Mouse (Mus musculus): ENCODE results near the gene Faim2.

Faim2 gene

DNA sequence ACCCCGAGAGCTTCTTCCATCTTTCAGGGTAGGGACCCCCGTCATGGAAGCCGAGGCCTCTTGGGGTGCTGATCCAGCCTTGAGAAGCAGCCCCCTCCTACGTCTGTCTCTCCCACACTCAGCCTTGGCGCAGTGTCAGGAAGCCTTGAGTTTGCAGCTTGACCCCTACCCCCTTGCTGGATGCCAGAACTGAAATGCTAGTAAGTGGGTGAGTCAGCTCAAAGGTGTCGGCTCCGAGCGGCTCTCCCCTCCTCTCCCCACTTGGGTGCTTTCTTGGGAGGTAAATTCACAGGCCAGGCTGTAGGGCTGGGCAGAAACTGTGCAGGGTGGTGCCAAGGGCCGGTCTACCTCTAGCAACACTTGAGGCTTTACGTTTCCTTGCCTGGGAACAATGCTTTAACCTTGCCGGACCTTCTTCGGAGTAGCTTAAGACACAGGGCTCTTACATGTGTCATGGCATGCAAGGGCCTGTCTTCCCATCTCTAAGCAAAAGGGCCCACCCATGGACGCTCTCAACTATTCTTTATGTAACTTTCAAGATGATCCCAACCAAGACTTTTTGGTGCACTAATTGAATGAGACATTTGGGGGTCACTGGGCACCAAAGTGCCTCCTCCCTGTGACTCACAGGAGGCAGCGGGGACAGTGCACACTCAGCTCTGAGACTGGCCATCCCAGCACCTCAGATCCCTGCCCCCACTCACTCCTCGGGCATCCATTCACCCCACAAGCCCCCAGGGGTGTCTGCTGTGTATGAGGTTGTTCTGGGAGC, 22.5 kb downstream of the Faim2 start:
- DNase-seq: no peak

DNA sequence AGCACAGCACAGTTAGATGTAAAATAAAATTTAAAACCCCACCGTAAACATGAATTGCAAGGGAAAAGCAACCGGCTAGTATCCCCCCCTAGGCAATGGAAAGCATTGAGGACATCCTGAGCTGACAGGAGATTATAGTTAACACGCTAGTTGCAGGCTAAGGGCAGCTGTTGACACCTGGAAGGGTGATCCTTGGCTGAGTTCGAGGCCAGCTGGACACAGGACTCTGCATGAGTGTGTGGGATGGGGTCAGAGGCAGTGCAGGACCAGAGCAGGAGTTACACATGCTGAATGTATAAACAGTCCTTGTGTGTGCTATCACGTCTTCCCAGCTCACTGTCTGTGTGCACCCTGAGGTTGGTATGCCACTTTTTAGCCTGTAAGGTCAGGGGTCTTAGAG, 24.7 kb downstream of the Faim2 start:
- no peak for DNase-seq

DNA sequence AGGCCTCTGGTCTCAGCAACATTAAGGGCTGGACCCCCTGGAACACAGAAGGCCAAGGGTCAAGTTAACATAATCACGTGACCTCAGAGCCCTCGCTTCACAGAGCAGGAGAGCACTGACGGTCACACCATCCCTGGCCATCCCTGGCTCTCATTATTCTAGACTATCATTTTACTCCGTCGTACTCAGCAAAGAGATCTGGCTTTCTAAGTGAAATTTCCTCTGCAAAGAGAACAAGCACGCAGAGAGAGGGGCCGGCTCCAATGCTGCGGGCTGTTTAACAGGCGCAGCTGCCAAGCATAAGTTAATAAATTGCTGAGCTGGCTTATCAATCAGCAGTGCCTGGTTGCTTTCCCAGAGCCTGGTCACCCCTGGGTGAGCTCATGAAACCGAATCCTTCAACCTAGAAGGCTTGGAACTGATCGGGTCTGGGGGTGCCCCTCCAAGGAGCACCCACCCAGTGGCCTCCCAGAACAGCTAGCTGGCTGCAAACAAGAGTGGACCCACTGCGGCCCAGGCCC, 25.6 kb downstream of the Faim2 start:
- DNase-seq: no peak

DNA sequence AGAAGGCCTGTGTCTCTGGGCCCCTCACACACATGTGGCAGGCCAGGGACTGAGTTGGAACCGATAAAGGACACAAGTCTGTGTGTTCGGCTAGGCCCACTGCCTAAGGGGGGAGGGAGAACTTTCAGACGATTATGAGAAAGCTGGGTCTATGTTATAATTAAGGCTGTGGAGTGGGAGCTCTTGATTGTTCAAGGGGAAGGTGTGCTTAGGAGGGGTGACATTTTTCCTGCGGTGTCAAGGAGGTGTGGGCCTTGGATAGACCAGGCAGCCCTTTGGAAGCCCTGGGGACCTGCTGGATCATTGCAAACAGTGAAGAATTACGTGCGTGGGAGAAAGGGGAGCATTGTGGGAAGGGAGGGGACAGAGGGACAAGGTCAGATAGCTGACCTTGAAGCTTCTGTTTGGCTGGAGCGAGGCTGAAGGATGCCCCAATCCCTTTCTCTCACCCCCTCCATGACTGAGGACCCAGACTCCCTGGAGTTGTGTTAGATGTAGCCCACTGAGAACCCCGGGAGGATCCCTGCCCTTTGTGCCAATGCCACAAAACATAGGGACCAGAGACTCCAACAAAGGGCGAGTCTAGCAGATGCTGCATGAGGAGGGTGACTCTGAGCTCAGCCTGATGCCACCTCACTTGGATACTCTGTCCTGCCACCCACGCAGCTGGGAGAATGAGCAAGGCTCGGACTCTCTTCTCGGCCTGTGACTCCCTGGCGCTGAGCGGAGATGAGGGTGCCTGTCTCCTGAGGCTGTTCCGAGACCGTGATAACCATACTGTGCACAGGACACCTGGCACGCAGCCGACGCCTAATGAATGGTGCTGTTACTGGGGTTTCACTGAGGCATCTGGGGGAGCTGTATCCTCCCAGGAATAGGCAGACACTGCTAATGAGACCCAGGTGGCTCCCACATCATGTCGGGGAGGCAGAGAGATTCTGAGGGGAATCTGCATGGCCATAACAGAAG, 26.4 kb downstream of the Faim2 start:
- no peak for DNase-seq

DNA sequence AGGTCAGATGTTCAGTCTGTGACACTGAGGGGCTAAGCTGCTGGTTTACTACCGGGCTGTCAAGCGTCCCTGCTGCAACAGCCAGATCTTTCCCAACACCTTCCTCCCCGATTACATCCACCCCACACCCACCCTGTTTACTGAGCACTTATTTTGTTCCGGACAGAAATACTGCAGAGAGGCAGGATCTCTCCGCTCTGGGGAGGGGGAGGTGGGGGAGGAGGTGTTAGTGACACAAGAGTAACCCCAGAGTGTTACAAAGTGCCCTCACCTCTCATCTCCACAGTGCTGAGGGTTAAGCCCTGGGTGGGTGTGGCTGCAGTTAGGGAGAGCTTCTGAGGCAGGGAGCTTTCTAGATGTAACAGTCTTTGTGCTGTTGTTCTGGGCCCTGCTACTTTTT, 27.6 kb downstream of the Faim2 start:
- no peak for DNase-seq

DNA sequence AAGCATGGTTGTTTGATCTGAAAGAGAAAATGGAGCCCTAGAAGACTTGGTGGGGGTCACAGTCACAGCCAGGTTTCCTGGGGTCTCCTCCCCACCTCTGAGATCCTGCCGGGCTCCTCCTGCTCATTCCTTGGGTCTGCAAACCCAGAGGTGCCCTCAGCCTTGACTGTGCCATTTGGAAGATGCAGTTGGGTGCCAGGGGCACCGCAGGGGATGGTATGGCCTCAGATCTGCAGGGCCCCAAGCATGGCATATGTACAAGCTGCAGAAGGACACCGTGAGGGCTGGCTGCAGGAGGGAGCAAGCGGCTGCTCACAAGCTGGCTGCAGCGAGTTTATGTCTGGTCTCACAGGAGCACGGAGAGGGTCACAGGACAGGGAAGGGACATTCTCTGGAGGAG, 28.2 kb downstream of the Faim2 start:
- no peak for DNase-seq

DNA sequence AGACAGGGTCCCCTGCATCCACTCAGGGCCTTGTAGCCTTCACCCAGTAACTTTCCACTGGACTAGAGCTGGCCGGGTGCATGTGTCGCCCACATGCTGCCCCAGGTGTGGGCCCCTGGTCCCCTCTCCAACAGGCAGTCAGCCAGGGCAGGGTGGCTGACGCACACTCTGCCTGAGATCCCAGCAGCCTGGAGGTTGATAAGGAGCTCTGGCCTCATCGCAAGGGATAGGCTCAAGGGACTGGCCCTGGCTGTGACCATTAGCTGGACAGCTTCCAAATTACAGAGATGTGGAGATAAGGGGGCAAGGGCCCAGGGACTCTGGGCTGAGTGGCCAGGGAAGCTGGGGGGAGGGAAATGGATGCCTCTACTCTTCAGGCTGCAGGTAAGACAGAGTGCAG, 29.2 kb downstream of the Faim2 start:
- DNase-seq: no peak

DNA sequence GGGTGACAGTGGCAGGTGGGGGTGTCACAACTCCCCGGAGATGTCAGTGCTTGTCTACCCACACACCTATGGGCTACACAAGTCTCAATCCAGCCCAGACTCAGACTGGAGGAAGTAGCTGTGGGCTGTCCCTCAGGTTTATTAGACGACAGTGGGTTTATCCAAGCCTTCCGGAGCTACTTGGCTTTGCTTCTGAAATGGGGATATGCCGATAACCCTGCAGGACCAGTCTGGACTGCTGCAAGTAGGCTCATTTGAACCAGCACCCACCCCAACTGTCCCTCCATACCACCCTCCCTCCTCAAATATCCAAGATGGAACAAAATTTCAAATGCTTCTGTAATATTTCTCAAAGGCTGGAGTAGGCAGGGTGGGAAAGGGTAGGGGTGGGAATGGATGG, 29.6 kb downstream of the Faim2 start:
- no peak for DNase-seq

DNA sequence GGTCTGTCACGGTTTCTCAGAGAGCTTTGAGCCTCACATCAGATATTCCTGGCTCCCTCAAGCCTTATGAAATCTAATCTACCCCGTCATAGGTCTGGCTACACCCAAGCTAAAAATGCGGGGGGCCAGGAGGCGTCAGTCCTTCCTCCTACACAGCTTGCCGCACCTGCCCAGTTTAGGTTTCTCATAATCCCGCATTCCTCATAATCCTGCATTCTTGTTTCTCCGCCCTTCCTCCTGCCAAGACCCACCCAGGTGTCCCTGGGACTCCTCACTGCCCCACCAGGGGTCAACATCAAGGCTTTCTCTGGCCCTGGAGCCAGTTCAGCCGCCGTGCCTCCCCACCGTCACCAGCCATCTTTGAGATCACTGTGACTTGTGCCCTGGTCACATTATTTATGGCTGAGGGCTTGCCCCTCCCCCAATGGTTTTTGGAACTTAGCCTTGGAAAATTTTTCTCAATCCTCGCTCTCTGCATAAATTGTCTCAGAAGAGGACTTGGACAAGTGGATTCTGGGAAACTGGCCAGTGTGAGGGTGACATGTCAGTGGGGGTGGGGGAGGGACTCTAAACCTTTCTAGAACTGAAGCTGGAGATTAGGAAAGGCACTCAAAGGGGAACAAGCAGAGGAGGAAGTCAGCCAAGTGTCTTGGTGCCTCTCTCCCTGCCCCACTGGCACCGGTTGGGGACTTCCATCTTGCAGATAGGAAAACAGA, 30.3 kb downstream of the Faim2 start:
- no peak for DNase-seq

DNA sequence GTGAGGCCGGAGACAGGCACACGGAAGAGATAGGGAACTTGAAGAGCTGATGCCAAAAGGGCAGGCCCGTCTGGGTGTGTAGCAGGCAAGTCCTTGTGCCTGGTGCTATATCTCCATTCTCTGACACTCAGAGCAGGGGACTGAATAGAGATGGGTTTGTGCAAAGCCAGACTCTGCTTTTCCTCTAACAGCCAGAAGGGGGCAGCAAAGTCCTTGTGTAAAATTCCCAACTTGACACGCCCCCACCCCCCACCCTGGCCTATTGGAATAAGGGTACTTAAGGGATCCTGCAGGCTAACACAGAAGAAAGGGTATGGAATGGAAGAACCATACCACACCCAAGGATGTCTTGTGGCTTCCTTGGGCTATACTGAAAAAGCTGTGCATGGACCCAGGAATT, 30.9 kb downstream of the Faim2 start:
- DNase-seq: no peak

DNA sequence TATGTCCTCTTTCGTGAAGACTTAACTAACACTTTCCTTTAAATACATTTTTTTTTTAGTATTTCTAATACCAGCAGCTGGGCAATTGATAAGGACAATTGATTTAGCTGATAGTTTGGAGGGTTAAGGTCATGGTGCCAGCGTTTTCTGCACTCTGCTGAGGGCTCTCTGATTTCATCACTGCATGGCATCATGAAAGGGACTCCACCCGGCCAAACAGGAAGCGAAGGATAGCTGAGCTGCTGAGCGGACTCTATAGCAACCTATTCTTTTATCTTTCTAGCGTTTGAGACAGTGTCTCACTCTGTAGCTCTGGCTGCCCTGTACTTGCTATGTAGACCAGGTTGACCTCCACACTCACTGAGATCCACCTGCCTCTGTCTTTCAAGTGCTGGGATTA, 43.2 kb downstream of the Faim2 start:
- no peak for DNase-seq

DNA sequence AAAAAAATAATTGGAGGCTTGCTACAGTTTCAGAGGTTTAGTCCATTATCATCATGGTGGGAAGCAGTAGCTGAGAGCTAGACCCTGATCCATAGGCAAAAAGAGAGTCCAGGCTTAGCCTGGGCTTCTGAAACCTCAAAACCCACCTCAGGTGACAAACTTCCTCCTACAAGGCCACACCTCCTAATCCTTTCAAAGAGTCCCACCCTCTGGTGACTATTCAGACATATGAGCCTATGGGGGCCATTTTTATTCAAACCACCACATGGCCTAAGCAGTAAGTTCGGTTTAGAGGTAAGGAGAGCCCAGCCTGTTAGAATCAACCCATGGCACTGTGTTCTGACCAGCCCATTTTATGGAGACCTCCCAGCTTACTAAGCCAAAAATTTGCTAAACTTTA, 52.2 kb downstream of the Faim2 start:
- DNase-seq: no peak

DNA sequence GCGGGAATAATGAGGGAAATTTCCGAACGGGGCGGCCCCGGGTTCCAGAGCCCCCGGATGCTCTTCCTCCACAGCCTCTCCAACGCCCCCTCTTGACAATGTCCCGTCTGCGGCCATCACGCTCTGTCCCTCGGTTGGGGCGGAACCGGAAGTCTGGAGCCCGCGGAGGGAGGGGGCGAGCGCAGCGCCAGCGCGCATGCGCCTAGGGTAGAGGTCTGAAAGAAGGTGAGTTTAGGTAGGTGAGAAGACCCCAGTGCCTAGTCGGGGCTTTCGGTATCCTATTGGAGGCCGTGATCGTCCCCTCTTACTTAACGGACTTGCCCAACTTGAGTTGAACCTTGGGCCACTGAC, 53.4 kb downstream of the Faim2 start, which contains the start of gene Bcdin3d:
Gene Bcdin3d (minus strand): TSS at position 155 of the 351 bp plus-strand sequence.
- peak; percentile 86 to 89 for DNase-seq

DNA sequence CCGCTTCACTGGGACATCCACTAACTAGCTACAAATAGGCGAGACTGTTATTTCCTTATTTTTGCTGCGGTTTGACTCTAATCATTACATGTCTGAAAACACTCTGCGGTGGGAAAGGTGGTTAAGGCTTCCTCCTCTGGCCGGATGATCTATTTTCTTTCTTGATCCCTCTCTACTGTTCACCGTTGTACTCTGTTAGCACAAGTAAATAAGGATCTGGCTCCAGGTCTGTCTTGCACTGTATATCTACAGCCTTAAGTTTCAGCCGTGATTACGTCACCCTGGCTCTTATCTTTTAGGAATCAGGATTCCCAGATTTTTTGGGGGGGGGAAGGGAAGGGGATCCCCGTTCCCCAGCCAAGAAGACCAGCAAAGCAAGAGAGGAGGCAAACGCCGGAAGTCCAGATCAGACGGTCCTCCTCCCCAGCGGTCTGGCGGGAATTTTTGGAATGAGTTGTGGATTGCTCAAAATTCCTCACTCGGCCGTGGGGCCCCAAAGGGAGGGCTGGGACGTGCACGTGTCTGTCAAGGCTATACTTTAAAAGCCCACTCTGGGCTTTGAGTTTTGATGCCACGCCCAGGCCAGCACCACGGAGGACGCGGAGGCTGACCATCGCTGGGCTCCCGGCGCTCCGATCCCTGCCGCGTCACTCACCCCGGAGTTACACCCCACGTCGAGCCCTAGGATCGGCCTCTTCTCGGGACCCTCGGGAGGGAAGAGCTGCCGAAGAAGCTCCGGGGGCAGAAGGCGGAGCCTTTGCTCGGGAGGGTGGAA, 54.0 kb downstream of the Faim2 start:
- DNase-seq: peak in 1 of 2 experiments; percentile 26

DNA sequence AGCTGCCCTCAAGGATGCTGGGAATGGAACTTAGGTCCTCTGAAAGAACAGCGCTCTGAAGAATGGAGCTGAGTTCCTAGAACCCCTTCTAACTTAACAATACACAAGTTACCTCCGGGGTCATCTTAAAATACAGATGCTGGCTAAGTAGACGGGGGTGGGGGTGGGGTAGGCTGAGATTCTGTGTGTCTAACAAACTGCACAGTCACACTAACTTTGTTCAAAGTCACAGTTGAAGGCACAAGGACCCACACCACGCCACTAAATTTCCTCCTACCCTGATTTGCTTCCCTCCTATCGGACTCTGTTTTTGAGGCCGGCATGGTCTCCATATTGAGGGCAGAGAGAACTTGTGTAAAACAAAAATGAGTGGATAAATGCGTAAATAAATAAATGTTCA, 55.0 kb downstream of the Faim2 start:
- DNase-seq: no peak

DNA sequence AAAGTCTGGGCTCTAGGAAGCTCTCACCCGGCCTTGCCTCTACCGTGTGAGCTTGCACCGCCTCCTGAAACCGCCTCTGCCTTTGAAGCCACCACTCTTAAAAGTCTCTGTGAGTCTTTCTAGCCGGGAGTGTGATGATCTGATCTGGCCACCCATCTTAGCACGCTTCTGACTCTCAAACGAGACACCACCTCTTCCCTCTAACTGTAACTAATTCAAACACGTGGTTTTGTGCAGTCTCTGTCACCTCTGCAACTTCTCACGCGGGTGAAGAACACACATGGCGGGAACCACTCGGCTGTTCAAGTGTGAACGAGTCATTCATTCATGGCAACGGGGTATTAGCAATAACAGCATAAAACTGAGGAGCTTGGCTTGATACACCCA, 56.3 kb downstream of the Faim2 start:
- DNase-seq: no peak

DNA sequence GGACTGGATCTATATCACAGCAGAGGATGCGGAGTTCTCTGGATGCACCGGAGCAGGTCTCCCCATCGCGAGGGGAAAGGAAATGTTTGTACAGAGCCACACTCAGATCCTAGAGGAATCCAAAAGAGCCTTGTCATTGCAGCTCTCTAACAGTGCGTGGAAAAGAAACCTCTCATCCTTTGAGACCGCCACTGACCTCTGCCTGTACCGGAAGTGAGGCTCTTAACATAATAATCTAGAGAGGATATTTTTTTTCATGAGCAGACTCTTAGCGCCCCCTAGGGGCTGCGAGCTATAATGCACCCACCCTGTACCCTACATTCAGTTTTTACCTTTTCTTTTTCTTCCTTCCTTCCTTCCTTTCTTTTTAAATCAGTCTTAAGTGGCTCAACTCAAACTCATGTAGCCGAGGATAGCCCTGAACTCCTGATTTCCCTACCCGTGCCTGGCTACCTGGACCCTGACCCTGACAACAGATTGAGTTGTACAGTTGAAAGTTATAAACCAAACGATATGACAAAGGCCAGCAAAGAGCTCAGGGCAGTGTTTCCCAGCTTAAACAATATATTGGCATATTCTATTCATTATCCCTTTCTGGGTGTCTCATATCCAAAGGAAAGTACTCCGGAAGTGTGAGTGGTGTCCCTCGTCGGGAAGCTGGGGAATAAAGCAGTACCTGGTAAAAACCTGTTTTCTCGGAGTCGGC, 56.8 kb downstream of the Faim2 start:
- DNase-seq: no peak

DNA sequence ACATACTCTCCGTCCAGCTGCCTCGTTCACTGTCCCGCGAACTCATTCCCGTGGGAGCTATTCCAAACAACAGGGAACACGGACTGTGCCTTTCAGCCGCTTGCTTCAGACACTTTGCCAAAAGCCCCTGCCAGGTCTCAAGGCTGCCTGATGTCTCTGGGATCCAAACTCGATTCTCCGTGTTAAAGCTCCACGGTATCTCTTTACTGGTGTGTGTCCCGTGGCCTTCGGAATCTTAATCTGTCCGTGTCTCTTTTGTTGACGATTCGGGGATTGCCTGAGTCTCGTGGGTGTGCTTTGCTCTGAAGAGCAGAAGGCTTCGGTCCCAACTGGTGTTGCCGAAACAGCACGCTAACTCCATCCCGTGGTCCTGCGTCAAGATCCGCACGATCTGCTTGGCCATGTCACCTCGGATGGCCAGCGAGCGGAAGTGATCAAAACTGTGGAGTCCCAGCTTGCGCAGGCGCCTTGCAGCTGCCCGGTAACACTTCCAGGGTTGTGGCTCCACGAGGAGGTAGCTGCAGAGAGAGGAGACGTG, 57.7 kb downstream of the Faim2 start:
- no peak for DNase-seq

DNA sequence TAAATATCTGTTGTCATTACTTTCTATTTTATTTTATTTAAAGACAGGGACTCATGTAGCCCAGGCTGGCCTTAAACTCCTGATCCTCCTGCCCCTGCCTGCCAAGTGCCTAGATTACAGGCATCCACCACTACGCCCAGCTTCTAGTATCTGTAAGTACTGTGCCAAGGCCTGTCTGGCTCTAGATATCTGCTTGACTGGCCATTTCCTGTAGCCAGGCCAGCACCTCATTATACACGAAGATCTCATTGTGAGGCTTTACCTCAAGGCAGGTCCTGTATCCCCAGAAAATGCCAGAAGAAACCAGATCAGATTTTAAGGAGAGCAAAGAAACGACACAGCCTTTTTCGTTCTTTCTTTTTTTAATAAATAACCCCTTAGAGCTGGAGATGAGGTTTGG, 58.2 kb downstream of the Faim2 start:
- DNase-seq: no peak

DNA sequence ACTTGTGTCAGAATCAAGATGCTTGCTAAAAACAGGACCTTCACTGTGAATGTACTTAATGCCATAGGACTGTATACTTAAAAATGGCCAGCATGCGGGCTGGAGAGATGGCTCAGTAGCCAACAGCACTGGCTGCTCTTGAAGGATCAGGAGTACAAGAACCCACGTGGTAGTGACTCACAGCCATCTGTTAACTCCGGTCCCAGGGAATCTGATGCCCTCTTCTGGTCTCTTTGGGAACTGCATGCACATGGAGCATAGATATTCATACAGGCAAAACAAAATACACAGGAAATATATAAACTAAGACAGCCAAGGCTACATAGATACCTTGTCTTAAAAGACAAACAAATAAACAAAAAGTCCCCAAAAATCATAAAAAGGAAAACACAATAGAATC, 58.9 kb downstream of the Faim2 start:
- DNase-seq: peak; percentile 34 to 53

DNA sequence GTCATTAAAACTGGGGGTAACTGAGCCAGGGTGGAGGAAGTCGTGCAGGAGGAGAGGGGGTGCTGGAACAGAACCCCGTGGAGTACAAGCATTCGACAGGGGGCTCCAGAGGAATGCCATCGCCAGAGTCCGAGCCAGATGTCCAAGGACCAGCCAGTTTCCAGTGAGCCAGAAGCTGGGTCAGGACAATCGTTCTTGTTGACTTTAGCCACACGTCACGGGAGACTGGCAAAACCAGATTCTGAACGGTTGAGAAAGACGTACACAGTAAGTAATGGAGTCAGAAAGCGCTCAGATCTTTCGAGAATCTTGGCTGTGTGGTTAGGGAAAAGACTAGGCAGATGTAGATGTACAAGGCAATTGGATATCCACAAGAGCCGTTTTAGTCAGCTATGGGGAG, 64.8 kb downstream of the Faim2 start:
- no peak for DNase-seq

Measured in thymus, adult 18-20 months (tissue).